Mouse (Mus musculus) neural tube, embryonic 11.5 days (tissue): ENCODE measurements around the gene Adamtsl3. TPM values are rescaled to one million over a fixed set of nuclear protein-coding genes. Genes with fewer than 3 reads are reported as not detected.

Experiments
- ATAC-seq: fragments of 200-750 bp; cut with Nextera tagmentation; 2 replicates; pipeline ENCODE4 v1.8.0; 2017; ENCODE audit warnings: moderate number of reproducible peaks, mild to moderate bottlenecking, moderate TSS enrichment, moderate library complexity; ENCODE audit not compliant: insufficient read depth, low FRiP score, low TSS enrichment
- DNase-seq: peaks from one replicate; pipeline ENCODE4 v3.0.0-alpha.2; 2015; ENCODE audit warnings: low spot score
- H3K27ac ChIP-seq: fragments of 300-500 bp; sonication (generic); 2 replicates; pipeline ENCODE4 v1.5.1; 2014; ENCODE audit warnings: low read depth, mild to moderate bottlenecking, low read length
- H3K27me3 ChIP-seq: fragments of 300-500 bp; sonication (generic); 2 replicates; pipeline ENCODE4 v1.6.1; 2014; ENCODE audit warnings: mild to moderate bottlenecking, low read length, mixed read lengths; ENCODE audit not compliant: control insufficient read depth, insufficient read depth
- H3K36me3 ChIP-seq: fragments of 300-500 bp; sonication (generic); 2 replicates; pipeline ENCODE4 v1.6.1; 2014; ENCODE audit warnings: mild to moderate bottlenecking, low read length, moderate library complexity, mixed read lengths; ENCODE audit not compliant: control insufficient read depth, insufficient read depth
- H3K4me1 ChIP-seq: fragments of 300-500 bp; sonication (generic); 2 replicates; pipeline ENCODE4 v1.6.1; 2014; ENCODE audit warnings: low read length, mixed read lengths; ENCODE audit not compliant: control insufficient read depth, insufficient read depth
- H3K4me2 ChIP-seq: fragments of 300-500 bp; sonication (generic); 2 replicates; pipeline ENCODE4 v1.6.1; 2014; ENCODE audit warnings: low read depth, mild to moderate bottlenecking, moderate library complexity
- H3K4me3 ChIP-seq: fragments of 300-500 bp; sonication (generic); 2 replicates; pipeline ENCODE4 v1.5.1; 2014; ENCODE audit warnings: low read depth, low read length
- H3K9ac ChIP-seq: fragments of 300-500 bp; sonication (generic); 2 replicates; pipeline ENCODE4 v1.6.1; 2014; ENCODE audit warnings: mild to moderate bottlenecking, low read length
- H3K9me3 ChIP-seq: fragments of 300-500 bp; sonication (generic); 2 replicates; pipeline ENCODE4 v1.6.1; 2016; ENCODE audit warnings: low read length; ENCODE audit not compliant: control insufficient read depth
- WGBS: fragments of 180-500 bp; shearing (Covaris S2); extraction: QIAGEN DNeasy Blood & Tissue Kit; methylation state at CpG from one replicate; pipeline ENCODE4 v1.1.7; 2014; 5-methylcytosine and 5-hydroxymethylcytosine counted together
- polyA plus RNA-seq: library from polyadenylated mRNA; unstranded; fragments of >200 nt; fragmentation: Nextera tagmentation; extraction: Ambion mirVana; gene quantifications from 2 replicates; pipeline ENCODE4 v1.2.1, GENCODE M21; 2014

The Adamtsl3 gene
- polyA plus RNA-seq, 1 experiment from 2014 or later = 0.32 TPM

- DNase-seq (no peak), ATAC-seq (no peak)
- 84% methylated on average over 2 of the region's 2 CpGs for WGBS
- Histone ChIP-seq H3K4me2 (no peak overlapping the region), H3K9ac (no peak overlapping the region), H3K36me3 (no peaks in the 10 kb centered on the region), H3K9me3 (no peaks in the 10 kb centered on the region), H3K27me3 (no peaks in the 10 kb centered on the region), H3K27ac (no peak overlapping the region), H3K4me3 (no peak overlapping the region), H3K4me1 (no peaks in the 10 kb centered on the region)
Observed at GRCm38 (mm10) chr7:82346706-82347105, 11.2 kb downstream of the Adamtsl3 start.

- H3K4me3 ChIP-seq = no peak overlapping the region
- no peaks in the 10 kb centered on the region for H3K9me3 ChIP-seq
- H3K9ac ChIP-seq = no peak overlapping the region
- H3K27ac ChIP-seq = no peak overlapping the region
- ATAC-seq = no peak
- no peaks in the 10 kb centered on the region for H3K27me3 ChIP-seq
- no peak overlapping the region for H3K4me2 ChIP-seq
- no peaks in the 10 kb centered on the region for H3K36me3 ChIP-seq
- H3K4me1 ChIP-seq = no peaks in the 10 kb centered on the region
- no peak for DNase-seq
- WGBS = 75% methylated on average over 7 of the region's 7 CpGs
Observed at GRCm38 (mm10) chr7:82349796-82350195, 14.3 kb downstream of the Adamtsl3 start.

GRCm38 (mm10) chr7:82350421-82350820 lies 14.9 kb downstream of the Adamtsl3 start:
- no peak overlapping the region for H3K4me3 ChIP-seq
- DNase-seq = no peak
- H3K9ac ChIP-seq = no peak overlapping the region
- no peak overlapping the region for H3K27ac ChIP-seq
- no peaks in the 10 kb centered on the region for H3K27me3 ChIP-seq
- 86% methylated on average over 3 of the region's 3 CpGs for WGBS
- H3K36me3 ChIP-seq = no peaks in the 10 kb centered on the region
- H3K4me1 ChIP-seq = no peaks in the 10 kb centered on the region
- H3K4me2 ChIP-seq = no peak overlapping the region
- no peak for ATAC-seq
- no peaks in the 10 kb centered on the region for H3K9me3 ChIP-seq

- 92% methylated on average over 5 of the region's 5 CpGs for WGBS
Observed at GRCm38 (mm10) chr7:82359146-82359545, 23.7 kb downstream of the Adamtsl3 start.

GRCm38 (mm10) chr7:82359674-82360073 lies 24.2 kb downstream of the Adamtsl3 start:
- Histone ChIP-seq H3K4me2 (no peak overlapping the region), H3K4me1 (no peaks in the 10 kb centered on the region), H3K9me3 (no peaks in the 10 kb centered on the region), H3K9ac (no peak overlapping the region), H3K27ac (no peak overlapping the region), H3K27me3 (no peaks in the 10 kb centered on the region), H3K4me3 (no peak overlapping the region), H3K36me3 (no peaks in the 10 kb centered on the region)
- ATAC-seq = no peak
- DNase-seq = no peak
- WGBS = 76% methylated on average over 5 of the region's 5 CpGs

More at GRCm38 (mm10) chr7:82359146-82359545, 23.7 kb downstream of the Adamtsl3 start:
- Histone ChIP-seq H3K27ac (no peak overlapping the region), H3K4me2 (no peak overlapping the region), H3K9ac (no peak overlapping the region), H3K4me1 (no peaks in the 10 kb centered on the region), H3K4me3 (no peak overlapping the region), H3K9me3 (no peaks in the 10 kb centered on the region), H3K27me3 (no peaks in the 10 kb centered on the region), H3K36me3 (no peaks in the 10 kb centered on the region)
- no peak for DNase-seq
- ATAC-seq = no peak

- H3K9ac ChIP-seq = no peak overlapping the region
- WGBS = 82% methylated on average over 4 of the region's 4 CpGs
- H3K4me1 ChIP-seq = no peaks in the 10 kb centered on the region
- no peak overlapping the region for H3K27ac ChIP-seq
- H3K9me3 ChIP-seq = no peaks in the 10 kb centered on the region
- ATAC-seq (no peak), DNase-seq (no peak)
- H3K36me3 ChIP-seq = no peaks in the 10 kb centered on the region
- H3K27me3 ChIP-seq = no peaks in the 10 kb centered on the region
- no peak overlapping the region for H3K4me2 ChIP-seq
- H3K4me3 ChIP-seq = no peak overlapping the region
Observed at GRCm38 (mm10) chr7:82360186-82360585, 24.7 kb downstream of the Adamtsl3 start.

- no peak overlapping the region for H3K4me2 ChIP-seq
- 81% methylated on average over 5 of the region's 5 CpGs for WGBS
- H3K9ac ChIP-seq = no peak overlapping the region
- no peaks in the 10 kb centered on the region for H3K4me1 ChIP-seq
- H3K27ac ChIP-seq = no peak overlapping the region
- no peaks in the 10 kb centered on the region for H3K27me3 ChIP-seq
- ATAC-seq (no peak), DNase-seq (no peak)
- no peaks in the 10 kb centered on the region for H3K36me3 ChIP-seq
- H3K9me3 ChIP-seq = no peaks in the 10 kb centered on the region
- no peak overlapping the region for H3K4me3 ChIP-seq
Observed at GRCm38 (mm10) chr7:82361127-82361526, 25.6 kb downstream of the Adamtsl3 start.

- ATAC-seq (no peak), DNase-seq (no peak)
- no peaks in the 10 kb centered on the region for H3K4me1 ChIP-seq
- no peaks in the 10 kb centered on the region for H3K36me3 ChIP-seq
- H3K27ac ChIP-seq = no peak overlapping the region
- no peak overlapping the region for H3K4me2 ChIP-seq
- 92% methylated on average over 3 of the region's 3 CpGs for whole genome bisulfite sequencing
- H3K9me3 ChIP-seq = no peaks in the 10 kb centered on the region
- no peaks in the 10 kb centered on the region for H3K27me3 ChIP-seq
- H3K9ac ChIP-seq = no peak overlapping the region
- no peak overlapping the region for H3K4me3 ChIP-seq
Observed at GRCm38 (mm10) chr7:82364567-82364966, 29.1 kb downstream of the Adamtsl3 start.

GRCm38 (mm10) chr7:82366056-82366455 lies 30.6 kb downstream of the Adamtsl3 start:
- no peaks in the 10 kb centered on the region for H3K36me3 ChIP-seq
- no peak overlapping the region for H3K4me2 ChIP-seq
- H3K9ac ChIP-seq = no peak overlapping the region
- ATAC-seq = no peak
- no peaks in the 10 kb centered on the region for H3K9me3 ChIP-seq
- no peak overlapping the region for H3K4me3 ChIP-seq
- no peak overlapping the region for H3K27ac ChIP-seq
- no peaks in the 10 kb centered on the region for H3K27me3 ChIP-seq
- no peaks in the 10 kb centered on the region for H3K4me1 ChIP-seq
- no peak for DNase-seq
- WGBS = 76% methylated on average over 4 of the region's 4 CpGs
